Mouse (Mus musculus) R1 (cell line): Measurements from ENCODE around the gene Atp2a1.

Source experiments
- DNase-seq: peaks from one replicate; pipeline ENCODE4 v3.0.0-alpha.2; 2018; ENCODE audit warnings: low read depth, low spot score

The Atp2a1 gene

DNA sequence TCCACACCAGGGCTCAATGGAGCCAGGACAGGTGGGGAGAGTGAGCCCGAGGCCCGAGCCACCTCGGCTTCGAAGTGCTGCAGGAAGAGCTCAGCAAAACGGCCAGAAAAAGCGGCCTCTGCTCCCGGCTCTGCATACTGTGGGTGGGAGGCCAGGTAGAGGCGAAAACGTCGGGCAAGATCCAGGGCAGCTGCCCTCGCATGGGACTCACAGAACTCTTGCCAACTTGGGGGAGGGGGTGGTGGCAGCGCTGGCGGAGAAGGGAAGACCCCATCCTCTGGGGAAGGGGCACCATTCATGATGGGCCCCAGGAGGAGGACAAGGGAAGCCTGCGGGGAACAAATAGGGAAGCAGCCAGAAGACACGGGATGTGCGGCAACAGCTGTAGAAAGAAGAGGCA is 9.8 kb upstream of the Atp2a1 start:
- no peak for DNase-seq

DNA sequence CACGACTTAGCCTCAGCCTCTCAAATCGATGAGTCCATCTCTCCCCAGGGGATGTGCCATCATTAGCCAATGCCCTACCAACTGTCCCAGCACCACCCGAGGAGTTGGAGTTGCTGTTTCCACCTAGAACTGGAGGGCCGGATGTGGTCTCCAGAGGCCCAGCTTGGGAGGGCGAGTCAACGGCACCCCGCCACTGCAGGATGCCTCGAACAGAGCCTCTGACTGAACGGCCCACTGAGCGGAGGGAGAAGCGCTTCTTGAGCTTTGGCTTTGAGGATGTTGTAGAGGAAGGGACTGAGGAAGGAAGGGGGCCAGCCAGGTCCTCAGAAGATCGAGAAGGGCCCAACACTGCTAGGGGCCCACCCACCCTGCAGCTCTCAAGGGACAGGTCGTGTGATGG is 9.4 kb upstream of the Atp2a1 start:
- no peak for DNase-seq

DNA sequence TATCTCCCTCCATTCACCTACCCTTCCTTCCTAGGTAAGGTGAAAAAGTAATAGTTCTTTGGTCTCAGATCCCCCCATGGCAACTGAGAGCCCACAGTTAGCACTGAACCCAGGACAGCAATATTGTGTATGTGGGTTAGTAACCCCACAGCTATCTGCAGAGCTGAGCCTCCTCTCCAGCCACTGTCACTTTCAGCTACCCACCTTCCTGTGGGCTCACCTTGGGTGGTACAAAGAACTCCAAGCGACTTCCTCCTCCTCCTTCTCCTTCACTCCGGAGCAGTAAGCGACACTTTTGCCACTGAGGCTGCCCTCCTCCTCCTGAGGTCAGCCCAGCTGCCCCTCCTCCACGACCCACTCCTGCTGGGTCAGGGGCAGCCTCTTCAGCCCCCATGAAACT is 8.9 kb upstream of the Atp2a1 start:
- DNase-seq: no peak

DNA sequence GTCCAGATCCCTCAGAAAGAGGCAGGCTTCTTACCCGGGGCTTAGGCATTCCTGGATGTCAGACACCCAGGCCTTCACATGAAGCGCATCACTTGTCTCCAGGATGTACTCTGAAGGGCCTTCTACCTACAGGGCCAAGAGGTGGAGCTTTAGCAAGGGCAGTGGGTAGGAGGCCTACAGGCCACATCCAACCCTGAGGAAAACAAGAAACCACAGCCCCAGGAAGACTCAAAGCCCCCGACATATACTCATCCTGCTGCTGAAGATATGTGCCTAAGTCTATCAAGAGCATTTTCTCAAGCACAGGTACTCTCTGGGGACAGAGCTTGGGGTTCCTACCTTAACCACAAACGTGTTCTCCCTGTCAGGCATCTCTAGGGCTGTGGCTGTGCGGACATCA is 8.5 kb upstream of the Atp2a1 start:
- DNase-seq: no peak

DNA sequence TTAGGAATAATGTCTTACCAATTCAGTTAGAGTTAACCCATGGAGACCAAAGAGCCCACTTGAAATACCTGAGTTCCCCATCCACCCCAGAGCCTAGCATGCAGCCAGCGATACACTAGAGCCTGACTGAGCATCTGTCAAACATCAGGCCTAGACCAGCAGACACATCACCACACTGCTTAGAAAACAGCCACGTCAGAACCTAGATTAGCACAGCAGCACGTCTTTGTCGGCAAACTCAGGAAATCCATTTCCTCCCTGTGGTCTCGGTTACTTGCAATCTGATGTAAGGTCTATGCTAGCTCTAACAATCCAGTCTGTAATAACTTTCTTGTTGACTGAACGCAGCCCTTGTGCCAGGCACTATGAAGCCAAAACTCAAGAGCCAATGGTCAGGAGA is 7.2 kb upstream of the Atp2a1 start:
- DNase-seq: no peak

DNA sequence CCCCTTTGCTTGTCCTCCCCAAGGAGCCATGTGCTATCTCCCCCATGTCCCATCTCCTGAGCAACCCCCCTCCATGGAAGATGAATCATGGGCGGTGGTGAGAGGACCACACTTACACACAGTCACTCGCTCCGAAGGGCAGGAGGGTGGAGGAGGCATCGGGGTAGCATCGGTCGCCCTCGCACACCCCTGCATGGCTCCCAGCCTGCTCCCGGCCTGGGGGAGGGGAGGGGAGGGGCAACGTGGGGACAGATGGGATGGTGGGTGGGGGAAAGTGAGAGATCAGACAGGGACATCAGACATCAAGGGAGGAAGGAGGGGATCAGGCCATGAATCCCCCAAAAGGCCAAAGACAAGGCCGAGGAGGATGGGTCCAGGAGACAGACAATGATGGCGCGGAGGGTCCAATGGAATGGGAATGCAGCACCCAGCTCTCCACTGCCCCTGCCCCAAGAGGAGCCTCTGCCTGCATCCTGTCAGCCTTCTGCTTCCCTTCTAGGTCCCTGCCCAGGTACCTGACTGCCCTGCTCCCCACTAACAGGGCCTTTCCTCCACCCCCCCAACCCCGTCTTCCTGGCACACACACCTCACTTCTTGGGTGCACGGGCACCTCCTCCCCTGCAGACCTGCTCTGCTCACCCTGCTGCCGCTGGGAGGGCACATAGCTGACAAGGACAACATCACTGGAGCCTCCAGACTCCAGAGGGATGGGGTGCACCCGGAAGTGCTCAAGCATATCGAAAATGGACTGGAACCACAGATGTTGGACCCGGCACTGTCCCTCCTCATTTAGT is 5.1 kb upstream of the Atp2a1 start:
- no peak for DNase-seq

DNA sequence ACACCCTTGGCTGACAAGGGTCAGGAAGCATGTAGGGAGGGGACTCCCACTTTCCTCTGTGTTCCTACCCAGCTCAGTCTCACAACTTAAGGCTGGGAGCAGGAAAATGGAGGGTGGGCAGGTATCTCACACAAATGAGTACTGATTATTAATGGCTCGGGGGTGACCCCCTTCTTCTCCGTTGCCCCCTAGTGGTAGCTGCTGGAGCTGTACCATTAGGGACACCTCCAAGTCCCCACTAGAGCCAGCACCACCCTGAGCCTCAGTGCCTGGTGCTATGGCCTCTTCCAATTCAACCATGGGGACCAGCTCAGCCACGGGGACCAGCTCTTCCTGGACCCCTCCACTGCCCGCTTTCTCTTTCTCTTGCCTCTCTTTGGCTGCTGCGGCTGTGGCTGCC is 4.4 kb upstream of the Atp2a1 start:
- DNase-seq: peak; percentile 72

DNA sequence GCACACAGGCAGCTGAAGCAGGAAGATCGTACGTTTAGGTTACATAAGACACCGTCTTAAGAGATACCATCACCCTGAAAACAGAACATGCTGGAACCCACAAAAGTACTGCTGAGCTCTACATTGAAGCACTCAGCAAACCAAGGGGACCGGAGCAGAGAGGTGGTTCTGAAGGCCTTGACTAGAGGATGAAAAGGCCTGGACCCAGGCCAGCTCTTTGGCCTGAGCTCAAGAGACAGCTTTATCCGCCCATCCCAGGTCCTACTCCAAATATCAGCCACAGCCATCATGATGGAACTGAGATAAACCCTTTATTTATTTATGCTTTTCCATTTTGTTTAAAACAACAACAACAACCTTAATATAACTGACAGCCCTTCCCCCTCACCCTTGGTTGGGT is 3.8 kb upstream of the Atp2a1 start:
- no peak for DNase-seq

DNA sequence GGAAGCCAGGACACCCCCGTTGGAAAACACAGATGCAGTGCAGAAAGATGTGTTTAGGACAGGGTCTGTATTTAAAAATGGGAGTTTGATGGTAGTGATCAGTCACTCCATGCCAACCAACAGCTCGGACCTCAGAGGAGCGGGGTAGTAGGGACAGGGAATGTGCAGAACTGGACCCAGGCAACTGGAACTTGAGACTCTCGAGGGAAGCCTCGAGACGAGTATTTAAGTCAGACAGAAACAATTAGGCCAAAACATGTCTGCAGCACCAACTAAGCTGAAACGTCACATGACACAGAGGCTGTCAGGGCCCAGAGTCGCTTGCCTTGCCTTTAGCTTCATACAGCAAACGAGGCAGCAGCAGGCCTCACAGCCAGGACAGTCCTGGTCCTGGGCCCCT is 3.2 kb upstream of the Atp2a1 start:
- DNase-seq: no peak

DNA sequence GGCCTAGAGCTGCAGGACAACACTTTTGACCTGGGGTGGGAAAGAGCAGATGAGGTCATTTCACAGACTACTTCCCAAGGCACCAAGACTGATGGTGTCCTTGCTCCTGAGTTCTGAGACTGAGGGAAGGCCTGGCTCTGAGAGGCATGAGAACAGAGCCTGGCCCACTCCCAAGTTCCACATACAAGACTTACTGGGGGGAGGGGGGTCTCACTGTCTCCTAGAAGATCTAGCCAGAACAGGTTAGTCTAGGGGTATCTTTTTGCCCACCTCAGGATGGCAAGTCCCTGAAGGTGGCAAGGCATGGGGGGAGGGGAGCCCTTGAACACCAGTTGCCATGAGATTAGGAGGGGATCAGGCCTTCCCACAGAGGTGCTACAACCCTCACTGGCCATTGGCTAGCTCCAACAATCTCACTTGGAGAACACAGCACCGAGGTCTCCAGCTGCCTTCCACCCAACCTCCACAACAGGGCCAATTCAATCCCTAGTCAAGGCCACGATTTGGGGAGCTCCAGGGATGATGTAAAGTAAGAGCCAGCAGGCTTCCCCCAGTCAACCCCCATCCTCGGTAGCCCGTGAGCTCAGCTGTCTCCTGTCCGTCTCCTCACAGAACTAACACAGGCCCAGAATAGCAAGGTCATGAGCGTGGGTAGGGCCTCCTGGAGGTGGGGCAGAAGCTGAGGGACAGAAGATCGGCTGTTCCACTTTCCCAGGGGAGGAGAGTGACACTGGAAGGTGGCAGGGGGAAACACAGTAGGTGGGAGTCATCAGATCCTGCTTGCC is 2.5 kb upstream of the Atp2a1 start:
- no peak for DNase-seq

DNA sequence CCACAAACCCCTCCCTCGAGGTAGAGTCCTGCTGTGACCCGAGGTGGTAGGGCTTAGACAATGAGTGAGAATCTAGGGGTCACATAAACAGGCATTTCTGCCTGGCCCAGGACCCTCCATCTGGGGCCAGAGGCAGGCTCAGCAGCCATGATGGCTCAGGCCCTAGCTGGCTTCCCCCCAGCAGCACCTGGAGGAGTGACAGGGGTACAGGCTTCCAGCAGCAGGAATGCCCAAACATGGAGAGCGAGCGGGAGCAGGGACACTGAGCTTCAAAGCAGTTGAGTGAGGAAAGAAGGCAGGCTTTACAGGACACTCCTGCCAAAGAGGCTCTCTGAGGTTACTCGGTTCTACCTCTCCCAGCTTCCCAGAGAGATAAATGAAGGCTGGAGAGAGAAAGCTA is 1.9 kb upstream of the Atp2a1 start:
- DNase-seq: no peak

DNA sequence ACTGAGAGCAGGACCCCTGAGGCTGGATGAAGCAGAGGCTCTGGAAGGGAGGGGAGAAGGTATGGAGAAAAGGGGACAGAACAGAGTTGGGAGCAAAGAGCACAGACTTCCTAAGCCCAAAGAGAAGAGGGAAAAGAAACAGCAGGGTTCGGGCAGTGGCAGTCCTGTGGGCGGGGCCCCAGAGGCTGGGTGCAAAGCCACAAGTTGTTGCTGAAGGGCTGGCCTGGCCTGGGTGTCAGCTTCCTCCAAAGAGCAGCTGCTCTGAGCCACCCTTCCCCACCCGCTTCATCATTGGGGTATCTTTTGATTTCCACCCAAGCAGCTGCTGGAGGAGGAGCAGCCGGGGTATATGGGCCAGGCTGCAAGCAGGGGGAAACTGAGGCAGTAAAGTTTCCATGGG is 1.2 kb upstream of the Atp2a1 start:
- DNase-seq: no peak

DNA sequence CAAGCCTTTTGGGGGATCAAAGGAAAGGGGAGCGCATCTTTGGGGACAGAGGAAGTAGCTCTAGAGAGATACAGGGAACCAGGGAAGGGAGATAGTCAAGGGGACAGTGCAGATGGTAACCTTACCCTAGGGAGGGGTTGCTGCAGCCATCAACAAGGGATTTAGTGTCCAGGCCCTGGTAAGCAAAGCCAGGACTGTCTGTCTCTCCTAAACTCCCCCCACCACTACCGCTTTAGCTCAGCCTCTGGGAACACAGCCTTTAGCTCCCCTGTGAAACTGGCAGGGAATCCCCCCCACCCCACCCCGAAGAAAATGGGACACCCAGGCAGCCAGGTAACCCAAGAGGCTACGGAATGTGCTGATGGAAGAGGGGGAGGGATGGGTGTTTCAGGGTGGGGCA is 639 bp upstream of the Atp2a1 start:
- no peak for DNase-seq

DNA sequence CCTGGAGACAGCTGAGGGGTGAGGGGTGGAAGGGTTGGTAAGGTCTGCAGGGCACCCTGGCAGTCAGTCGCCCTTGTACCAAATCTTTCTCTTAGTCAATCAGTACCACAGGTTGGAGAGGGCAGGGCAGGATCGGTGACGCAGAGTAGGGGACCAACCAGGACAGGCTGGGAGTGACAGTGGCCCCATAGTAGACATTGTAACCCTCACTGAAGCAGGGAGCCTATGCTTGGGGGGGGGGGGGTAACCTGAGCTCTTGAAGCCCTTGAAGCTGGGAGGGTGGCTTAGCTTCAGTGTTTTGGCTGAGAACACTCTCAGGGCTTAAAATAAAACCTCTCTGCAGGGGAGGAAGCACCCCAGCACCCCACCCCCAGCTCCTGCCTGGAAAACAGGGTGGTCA is 1.3 kb downstream of the Atp2a1 start:
- DNase-seq: no peak

DNA sequence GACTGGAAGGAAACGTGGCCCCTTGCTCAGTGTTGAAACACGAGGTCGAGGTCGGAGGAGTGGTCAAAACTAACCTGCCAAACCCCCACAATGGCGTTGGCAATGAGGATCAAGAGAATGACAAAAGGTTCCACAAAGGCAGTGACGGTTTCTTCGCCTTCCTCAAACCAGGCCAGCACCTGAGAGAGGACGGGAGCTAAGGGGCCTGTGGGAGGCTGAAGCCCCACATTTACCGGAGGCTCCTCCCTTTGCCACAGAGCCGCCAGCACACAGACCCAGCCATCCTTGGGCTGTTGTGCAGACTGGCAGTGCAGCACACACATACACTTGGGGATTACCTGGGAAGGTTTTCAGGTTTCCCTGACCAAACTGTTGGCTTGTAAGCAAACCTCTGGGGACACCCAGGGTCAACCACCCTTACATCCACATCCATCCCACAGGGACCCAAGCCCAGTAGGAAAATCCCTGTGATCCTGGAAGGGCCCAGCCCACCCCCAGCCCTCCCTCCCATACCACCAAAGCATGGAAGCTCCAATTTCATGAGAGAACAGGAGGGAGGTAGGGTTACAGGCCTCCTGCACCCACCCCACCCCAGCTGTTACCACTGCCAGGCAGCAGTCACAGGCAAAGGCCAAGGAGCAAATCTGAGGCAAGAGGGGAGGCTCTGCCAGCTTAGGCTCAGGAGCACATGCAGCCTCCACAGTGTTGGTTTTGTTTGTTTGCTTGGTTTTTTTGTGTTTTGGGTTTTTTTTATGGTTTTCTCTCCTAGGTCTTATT is 2.1 kb downstream of the Atp2a1 start:
- DNase-seq: no peak

DNA sequence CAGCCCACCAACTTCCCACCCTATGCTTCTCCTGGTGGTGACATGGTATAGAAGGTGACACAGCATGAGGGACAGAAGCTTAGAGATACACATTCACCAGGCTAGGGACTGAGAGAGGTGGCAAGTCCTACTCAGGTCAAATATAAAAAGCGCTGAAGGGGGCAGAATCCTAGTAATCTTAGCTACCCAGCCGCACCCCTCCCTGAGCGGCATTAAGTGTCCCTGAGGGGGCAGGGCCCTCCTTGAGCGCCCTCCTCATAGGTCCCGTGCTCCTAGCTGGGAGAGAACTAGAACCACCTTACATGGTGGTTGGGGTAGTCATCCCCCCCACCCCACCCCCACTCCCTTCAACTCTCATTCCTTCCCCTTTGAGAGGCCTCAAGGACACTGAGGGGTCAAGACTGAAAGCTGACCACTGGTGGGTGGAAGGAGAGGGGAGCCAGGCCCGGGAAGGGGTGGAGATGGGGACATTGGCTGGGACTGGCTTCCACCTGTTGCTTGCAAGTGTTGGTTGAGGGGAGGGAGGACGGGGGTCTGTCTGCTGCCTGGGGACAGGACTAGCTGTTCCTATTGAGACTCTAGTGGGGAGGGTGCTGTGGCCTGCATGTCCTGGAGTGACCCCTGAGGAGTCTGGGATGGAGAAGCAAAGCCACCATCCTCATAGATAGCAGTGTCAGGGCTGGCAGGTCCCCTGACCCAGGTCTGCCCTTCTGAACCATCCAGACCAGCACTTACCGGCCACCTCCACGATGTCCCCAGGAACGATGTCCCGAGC is 3.9 kb downstream of the Atp2a1 start:
- DNase-seq: no peak

DNA sequence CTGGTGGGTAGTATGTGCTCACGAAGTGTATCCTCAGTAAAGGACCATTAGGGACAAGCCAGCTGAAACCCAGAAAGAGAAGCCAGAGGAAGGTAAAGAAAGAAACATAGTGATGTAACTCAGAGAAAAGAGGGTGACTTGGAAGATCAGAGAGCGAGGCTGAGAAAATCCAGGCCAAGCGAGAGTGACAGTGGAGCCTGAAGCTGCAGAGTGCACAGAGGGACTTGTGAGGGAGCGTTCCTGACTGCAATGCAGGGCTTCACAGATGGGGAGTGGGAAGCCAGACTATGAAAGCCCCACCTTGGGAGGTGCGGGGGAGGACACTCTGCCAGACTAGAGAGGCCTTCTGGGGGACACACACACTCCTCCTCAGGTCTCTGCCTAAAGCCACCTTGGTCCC is 4.7 kb downstream of the Atp2a1 start:
- DNase-seq: no peak

DNA sequence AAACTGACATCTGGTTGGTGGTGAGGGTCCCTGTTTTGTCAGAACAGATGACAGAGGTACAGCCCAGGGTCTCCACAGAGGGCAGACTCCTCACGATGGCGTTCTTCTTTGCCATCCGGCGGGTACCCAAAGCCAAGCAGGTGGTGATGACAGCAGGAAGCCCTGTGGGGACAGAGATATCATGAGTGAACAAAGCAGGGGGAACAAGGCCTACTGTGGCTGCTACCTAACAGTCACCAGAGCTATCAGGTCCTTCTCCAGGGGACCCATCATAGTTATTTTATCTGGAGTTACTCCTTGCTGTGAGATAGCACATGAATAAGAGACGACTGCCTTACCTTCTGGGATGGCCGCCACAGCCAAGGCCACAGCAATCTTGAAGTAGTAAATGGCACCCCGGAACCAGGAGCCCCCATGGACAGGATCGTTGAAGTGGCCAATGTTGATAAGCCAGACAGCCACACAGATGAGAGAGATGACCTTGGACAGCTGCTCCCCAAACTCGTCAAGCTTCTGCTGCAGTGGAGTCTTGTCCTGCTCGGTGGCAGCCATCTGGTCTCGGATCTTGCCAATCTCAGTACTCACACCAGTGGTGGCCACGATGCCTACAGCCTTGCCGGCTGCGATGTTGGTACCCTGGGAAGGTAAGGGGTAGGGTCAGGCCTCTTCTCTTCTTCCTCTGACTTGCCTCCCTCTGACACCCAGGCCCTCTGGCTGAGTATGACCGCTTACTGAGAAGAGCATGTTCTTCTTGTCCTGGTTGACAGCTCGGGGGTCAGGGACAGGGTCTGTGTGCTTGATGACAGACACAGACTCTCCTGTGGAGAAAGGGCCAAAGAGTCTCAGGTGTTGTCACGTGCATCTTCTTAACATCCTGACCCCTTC is 6.3 kb downstream of the Atp2a1 start:
- DNase-seq: no peak

DNA sequence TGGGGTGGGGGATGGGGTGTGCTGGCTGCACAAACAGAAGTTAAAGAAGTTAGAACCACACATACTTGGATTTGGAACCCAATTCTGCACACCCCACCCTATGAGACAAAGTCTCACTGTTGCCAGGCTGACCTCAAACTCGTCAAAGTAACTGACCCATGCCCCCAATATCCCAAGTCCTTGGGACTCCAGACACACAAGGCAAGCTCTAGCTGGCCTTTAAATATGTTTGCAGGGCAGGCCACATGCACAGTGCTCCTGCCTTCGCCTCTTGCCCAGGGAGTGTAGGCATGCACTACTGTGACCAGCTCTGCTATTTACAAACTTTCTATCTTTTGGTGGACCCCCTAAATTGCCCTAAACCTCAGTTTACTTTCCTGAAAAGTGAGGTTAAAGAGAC is 7.7 kb downstream of the Atp2a1 start:
- no peak for DNase-seq

DNA sequence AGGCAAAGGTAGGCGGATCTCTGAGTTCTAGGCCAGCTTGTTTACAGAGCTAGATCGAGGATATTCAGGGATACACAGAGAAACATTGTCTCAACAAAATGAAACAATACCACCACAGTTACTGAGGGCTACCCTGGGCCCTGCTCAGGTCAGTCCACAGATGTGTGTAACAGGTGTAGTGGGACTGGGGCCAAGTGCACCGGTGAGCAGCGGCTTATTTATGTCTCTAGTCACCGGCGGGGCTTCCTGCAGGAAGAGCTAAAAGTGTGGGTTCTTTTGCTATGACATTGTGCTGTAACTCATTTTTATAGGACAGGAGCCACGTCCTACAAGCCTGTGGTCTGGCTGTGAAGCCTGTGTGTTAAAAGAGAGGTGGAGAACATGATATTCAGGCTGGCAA is 9.0 kb downstream of the Atp2a1 start:
- no peak for DNase-seq

DNA sequence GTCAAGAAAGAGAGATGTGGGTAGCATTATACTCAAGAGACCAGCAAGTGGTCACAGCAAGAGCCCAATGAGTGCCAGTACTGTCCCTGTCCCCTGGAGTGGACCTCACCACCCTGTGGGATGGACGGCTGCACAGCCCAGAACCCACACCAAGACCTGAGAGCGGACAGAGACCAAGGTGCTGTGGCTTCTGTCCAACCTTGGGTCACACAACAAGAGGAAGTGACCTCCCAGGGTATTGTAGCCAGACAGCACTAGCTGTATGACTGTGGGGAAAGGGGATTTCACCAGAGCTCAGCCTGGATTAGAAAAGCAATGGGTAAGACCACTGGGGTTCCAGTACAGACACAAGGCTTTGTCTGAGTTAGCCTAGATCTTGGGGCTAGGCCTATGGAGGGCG is 10.7 kb downstream of the Atp2a1 start:
- DNase-seq: no peak
